Mouse (Mus musculus) hindbrain, embryonic 16.5 days (tissue): Measurements from ENCODE around the gene Fam227b. TPM values are rescaled to one million over a fixed set of nuclear protein-coding genes. Genes with fewer than 3 reads are reported as not detected.

Source experiments
- ATAC-seq: fragments of 200-750 bp; cut with Nextera tagmentation; 2 replicates; pipeline ENCODE4 v1.8.0; 2017; ENCODE audit warnings: moderate TSS enrichment, moderate library complexity
- H3K27ac ChIP-seq: fragments of 300-500 bp; sonication (generic); 2 replicates; pipeline ENCODE4 v1.5.1; 2014; ENCODE audit warnings: low read depth, mild to moderate bottlenecking, control low read depth, low read length, moderate library complexity
- H3K27me3 ChIP-seq: fragments of 300-500 bp; sonication (generic); replicated peaks from 2 replicates; pipeline ENCODE4 v1.6.1; 2014; ENCODE audit warnings: low read length; ENCODE audit not compliant: control insufficient read depth, insufficient read depth
- H3K36me3 ChIP-seq: fragments of 300-500 bp; sonication (generic); 2 replicates; pipeline ENCODE4 v1.6.1; 2014; ENCODE audit warnings: mild to moderate bottlenecking, low read length, moderate library complexity, mixed read lengths; ENCODE audit not compliant: control insufficient read depth, insufficient read depth
- H3K4me1 ChIP-seq: fragments of 300-500 bp; sonication (generic); 2 replicates; pipeline ENCODE4 v1.6.1; 2014; ENCODE audit warnings: low read depth, low read length; ENCODE audit not compliant: control insufficient read depth, insufficient read depth
- H3K4me2 ChIP-seq: fragments of 300-500 bp; sonication (generic); 2 replicates; pipeline ENCODE4 v1.6.1; 2014; ENCODE audit warnings: mild to moderate bottlenecking, low read length, control low read depth, moderate library complexity
- H3K4me3 ChIP-seq: fragments of 300-500 bp; sonication (generic); 2 replicates; pipeline ENCODE4 v1.5.1; 2014; ENCODE audit warnings: mild to moderate bottlenecking, low read length, control low read depth, moderate library complexity
- H3K9ac ChIP-seq: fragments of 300-500 bp; sonication (generic); 2 replicates; pipeline ENCODE4 v1.6.1; 2014; ENCODE audit warnings: low read depth, mild to moderate bottlenecking, control low read depth, low read length, moderate library complexity
- H3K9me3 ChIP-seq: fragments of 300-500 bp; sonication (generic); 2 replicates; pipeline ENCODE4 v1.6.1; 2014; ENCODE audit warnings: mild to moderate bottlenecking, low read length, moderate library complexity; ENCODE audit not compliant: control insufficient read depth
- WGBS: fragments of 180-500 bp; shearing (Covaris S2); extraction: QIAGEN DNeasy Blood & Tissue Kit; methylation state at CpG from one replicate; pipeline ENCODE4 v1.1.7; 2014; 5-methylcytosine and 5-hydroxymethylcytosine counted together
- polyA plus RNA-seq: library from polyadenylated mRNA; unstranded; fragments of >200 nt; fragmentation: Nextera tagmentation; extraction: Ambion mirVana; gene quantifications from 2 replicates; pipeline ENCODE4 v1.2.1, GENCODE M21; 2015

Fam227b gene
- polyA plus RNA-seq, 1 experiment from 2014 or later: not detected

DNA sequence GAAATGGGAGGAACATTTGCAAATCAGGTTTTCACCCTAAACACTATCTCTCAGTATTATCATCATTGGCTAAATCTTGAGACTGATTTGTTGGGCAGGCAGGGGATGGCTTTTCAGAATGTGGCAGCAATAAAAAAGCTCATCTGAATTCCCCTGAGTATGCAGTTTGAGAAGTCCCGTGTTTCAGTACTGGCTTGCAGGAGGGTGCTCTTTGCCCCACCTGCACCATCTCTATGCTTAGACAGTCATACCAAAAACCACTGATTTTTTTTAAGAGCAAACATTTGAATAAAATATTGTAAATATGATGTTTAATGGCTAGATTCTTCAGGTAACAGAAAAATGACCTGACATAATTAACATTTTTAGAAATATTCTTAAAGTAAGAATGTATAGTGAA is 82.1 kb downstream of the Fam227b start:
- Histone ChIP-seq H3K9me3 (no peaks in the 10 kb centered on the region), H3K36me3 (no peaks in the 10 kb centered on the region), H3K4me2 (no peak overlapping the region), H3K27me3 (no peaks in the 10 kb centered on the region), H3K4me1 (no peaks in the 10 kb centered on the region), H3K4me3 (no peak overlapping the region), H3K27ac (no peak overlapping the region), H3K9ac (no peak overlapping the region)
- no peak for ATAC-seq
- WGBS: 88% methylated on average over 1 of the region's 1 CpGs

DNA sequence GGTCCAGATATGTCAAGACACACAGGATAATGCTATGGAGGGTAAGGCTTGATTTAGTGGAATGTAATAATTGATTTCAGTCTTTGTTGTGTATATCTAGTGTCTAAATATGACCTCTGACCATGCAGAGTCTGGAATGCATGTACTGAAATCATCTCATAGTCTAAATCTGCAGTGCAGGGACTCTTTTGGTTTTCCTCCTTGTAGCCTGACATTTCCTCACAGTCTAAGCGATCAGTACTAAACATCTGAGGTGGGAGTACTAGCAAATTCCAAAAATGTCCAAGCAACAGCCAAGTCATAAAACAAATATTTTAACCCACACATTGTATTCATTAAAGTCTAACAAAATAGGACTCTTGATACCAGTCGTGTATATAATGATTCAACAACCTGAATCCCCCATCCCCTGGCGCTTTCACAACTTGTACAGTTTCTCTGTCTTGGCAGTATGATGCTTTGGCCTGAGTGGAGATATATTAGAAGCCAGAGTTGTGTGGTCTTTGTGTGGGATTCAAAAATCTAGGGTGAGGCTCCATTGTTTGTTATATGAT is 86.4 kb downstream of the Fam227b start:
- H3K4me1 ChIP-seq: no peaks in the 10 kb centered on the region
- no peak overlapping the region for H3K4me2 ChIP-seq
- no peaks in the 10 kb centered on the region for H3K27me3 ChIP-seq
- WGBS: 87% methylated on average over 3 of the region's 3 CpGs
- no peak overlapping the region for H3K9ac ChIP-seq
- H3K27ac ChIP-seq: no peak overlapping the region
- no peak overlapping the region for H3K4me3 ChIP-seq
- no peak for ATAC-seq
- no peaks in the 10 kb centered on the region for H3K9me3 ChIP-seq
- H3K36me3 ChIP-seq: no peaks in the 10 kb centered on the region

DNA sequence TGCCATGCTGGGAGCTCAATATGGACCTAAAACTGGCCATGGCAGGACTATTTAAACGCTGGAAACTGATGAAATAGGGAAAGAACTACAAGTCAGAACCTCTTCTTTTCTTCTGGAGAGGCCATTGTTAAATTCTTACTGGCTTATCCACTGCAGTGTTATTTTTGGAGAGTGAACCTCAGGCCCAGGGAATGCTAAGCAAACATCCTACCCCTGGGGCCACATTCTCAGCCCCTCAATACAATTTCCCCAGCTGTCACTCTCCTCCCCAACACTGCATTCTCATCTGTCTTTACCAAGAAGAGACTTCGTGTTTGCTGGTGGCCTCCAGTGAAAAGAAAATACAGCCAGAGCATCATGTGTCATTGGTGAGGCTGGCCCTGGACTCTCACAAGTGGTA is 87.0 kb downstream of the Fam227b start:
- Histone ChIP-seq H3K4me1 (no peaks in the 10 kb centered on the region), H3K36me3 (no peaks in the 10 kb centered on the region), H3K4me2 (no peak overlapping the region), H3K9ac (no peak overlapping the region), H3K27me3 (no peaks in the 10 kb centered on the region), H3K4me3 (no peak overlapping the region), H3K9me3 (no peaks in the 10 kb centered on the region), H3K27ac (no peak overlapping the region)
- ATAC-seq: no peak
- WGBS: 40% methylated on average over 2 of the region's 2 CpGs

DNA sequence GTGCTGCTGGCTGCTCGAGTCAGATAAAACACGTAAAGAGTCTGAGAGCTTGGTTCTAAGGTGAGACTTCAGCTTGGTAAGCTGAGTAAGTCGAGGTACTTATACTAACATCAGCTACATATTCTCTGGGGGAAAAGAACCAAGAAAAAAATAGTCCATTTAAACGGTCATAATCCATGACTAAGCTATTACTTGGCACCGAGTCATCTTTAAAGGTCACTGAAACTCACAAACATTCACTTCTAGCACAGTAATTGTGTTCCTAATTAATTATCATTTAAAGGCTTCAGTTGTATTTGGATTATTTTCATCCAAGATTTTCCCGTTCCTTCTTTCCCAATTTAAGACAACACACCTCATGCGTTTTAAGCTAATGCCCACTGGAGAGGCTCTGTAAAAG is 88.9 kb downstream of the Fam227b start:
- Histone ChIP-seq H3K4me1 (no peaks in the 10 kb centered on the region), H3K27ac (no peak overlapping the region), H3K9ac (no peak overlapping the region), H3K4me3 (no peak overlapping the region), H3K27me3 (no peaks in the 10 kb centered on the region), H3K4me2 (no peak overlapping the region), H3K9me3 (no peaks in the 10 kb centered on the region), H3K36me3 (no peaks in the 10 kb centered on the region)
- no peak for ATAC-seq
- WGBS: 79% methylated on average over 7 of the region's 7 CpGs

DNA sequence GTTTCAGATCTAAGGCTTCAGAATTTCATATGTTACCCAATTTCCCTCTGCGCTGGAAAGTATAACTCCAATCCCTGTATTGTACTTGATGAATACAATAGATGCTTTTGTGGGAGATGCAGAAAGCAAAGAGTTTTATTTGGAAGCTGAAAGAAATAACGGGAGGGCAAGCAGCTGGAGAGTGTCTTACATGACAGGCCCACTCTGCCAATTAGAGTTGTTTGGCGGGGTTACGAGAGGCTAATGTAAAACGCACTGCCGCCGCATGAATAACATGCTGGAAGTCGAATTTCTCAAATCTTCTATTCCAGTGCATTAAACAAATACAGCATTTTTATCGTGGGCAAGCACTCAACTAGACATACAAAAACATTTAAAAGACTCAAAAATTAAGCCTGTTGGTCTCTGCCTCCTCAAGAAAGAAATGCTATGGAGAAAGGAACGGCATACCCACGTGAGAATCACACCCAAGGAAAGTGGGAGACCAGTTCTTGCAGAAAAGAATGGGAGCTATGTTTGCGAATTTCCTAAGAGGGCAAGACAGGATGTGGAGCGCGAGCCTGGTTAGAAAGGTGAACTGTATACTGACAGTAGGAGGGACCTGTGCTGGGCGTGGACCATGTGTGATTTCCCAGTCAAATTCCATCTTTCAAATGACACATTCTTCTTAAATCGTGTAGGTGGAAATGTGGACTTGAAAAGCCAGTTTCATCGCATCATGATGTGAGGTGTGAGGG is 90.6 kb downstream of the Fam227b start:
- 69% methylated on average over 17 of the region's 17 CpGs for WGBS
- Histone ChIP-seq H3K4me2 (no peak overlapping the region), H3K27ac (no peak overlapping the region), H3K9ac (no peak overlapping the region), H3K36me3 (no peaks in the 10 kb centered on the region), H3K4me1 (no peaks in the 10 kb centered on the region), H3K4me3 (no peak overlapping the region), H3K9me3 (no peaks in the 10 kb centered on the region), H3K27me3 (no peaks in the 10 kb centered on the region)
- no peak for ATAC-seq

DNA sequence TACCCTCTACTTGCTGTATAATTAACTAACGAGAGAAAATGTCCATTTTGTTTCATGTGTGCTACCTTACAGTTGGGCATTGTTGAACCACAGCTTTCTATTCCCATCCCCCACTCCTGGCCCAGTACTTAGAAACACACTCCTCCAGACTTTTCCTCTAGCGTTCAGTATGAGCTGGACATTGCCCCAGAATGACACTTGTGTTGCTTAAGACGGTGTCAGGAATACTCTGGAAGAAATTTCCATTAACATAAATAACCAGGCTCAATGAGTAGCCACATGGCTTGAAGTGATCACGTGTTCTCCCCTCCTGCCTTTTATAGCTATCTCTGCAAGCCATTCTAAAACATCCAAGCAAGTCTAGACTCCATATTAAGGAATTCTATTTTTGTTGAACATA is 91.2 kb downstream of the Fam227b start:
- Histone ChIP-seq H3K4me3 (no peak overlapping the region), H3K4me1 (no peaks in the 10 kb centered on the region), H3K36me3 (no peaks in the 10 kb centered on the region), H3K9ac (no peak overlapping the region), H3K27ac (no peak overlapping the region), H3K4me2 (no peak overlapping the region), H3K27me3 (no peaks in the 10 kb centered on the region), H3K9me3 (no peaks in the 10 kb centered on the region)
- no peak for ATAC-seq
- 64% methylated on average over 4 of the region's 4 CpGs for WGBS

DNA sequence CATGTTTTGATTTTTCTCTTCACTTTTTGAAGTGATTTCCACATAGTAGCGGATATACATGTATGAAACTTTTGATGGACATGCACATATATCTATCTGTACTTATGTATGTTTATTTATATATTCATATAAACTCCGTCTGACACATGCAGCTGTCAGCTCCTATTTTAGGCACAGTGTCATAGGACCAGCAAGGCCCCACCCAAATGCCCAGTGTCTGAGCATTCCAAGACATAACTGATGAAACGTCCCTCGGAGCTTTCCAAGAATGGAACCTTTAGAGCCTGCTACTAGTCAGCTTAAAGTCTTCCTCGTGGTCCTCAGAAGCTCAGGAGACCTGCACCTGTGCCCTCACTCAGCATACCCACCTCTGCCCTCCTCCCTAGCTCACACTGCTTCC is 98.1 kb downstream of the Fam227b start:
- Histone ChIP-seq H3K27ac (no peak overlapping the region), H3K9me3 (no peaks in the 10 kb centered on the region), H3K4me3 (no peak overlapping the region), H3K27me3 (no peaks in the 10 kb centered on the region), H3K4me2 (no peak overlapping the region), H3K36me3 (no peaks in the 10 kb centered on the region), H3K9ac (no peak overlapping the region), H3K4me1 (no peaks in the 10 kb centered on the region)
- no peak for ATAC-seq
- WGBS: 74% methylated on average over 5 of the region's 5 CpGs

DNA sequence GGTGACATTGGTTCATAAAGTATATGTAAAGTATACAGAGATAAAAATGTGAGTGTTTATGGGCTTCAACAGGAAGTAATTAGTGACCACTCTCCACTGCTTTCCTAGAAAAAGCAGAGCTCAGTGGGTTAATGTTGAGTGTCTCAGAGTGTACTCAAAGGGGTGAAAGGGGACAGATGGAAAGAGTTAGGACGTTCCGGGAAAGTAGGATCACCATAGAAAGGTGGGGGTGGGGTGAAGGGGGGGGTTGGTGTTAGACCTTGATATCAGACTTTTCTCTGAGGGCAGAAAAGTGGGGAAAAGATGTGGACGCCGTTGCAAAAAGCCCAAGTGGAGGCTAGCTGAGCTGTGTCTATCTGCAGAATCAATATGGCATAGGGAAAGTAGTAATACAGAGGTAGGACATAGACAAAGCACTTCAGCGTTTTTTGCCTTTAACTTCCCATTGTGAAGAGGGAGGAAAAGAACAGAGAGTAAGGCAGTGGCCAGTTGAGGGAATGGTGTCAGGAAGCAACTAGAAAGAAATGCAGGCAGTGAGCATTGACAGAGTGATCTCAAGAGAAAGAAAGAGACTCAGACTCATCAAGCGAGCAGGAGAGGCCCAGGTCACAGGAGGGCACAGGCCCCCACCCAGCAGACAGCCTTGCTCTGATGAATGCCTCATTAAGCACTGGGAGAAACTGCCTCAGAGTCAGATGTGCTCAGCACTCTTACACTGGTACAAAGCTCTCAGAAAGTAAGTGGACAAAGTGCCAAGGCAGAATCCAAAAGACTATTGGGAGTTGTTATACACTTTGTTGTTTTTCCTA is 98.9 kb downstream of the Fam227b start:
- Histone ChIP-seq H3K27me3 (no peaks in the 10 kb centered on the region), H3K4me3 (no peak overlapping the region), H3K27ac (no peak overlapping the region), H3K4me1 (no peaks in the 10 kb centered on the region), H3K9me3 (no peaks in the 10 kb centered on the region), H3K36me3 (no peaks in the 10 kb centered on the region), H3K4me2 (no peak overlapping the region), H3K9ac (no peak overlapping the region)
- WGBS: 29% methylated on average over 6 of the region's 6 CpGs
- no peak for ATAC-seq

DNA sequence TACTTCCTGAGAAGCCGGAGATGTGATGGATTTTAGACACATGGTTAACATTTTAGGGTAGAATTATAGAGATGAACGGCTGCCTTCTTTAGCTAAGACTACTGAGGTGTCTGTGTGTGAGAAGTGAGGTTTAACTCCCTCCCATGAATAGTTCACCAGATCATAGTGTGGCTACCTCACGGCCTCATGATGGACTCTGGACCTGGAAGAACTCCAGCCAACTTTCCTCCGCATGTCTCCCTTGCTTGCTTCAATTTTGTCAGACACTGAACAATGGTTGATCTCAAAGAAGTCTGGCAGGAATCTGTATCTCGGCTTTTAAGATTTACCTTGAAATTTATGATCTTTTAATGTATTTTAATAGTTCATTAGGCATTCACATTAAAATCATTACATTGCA is 106.2 kb downstream of the Fam227b start:
- H3K4me3 ChIP-seq: no peak overlapping the region
- no peaks in the 10 kb centered on the region for H3K4me1 ChIP-seq
- no peaks in the 10 kb centered on the region for H3K27me3 ChIP-seq
- no peak overlapping the region for H3K4me2 ChIP-seq
- H3K36me3 ChIP-seq: no peaks in the 10 kb centered on the region
- no peaks in the 10 kb centered on the region for H3K9me3 ChIP-seq
- no peak for ATAC-seq
- no peak overlapping the region for H3K27ac ChIP-seq
- WGBS: 85% methylated on average over 5 of the region's 5 CpGs
- H3K9ac ChIP-seq: no peak overlapping the region
